Mouse (Mus musculus) CH12.LX (cell line): ENCODE results near the gene Gm17482. TPM values are rescaled to one million over a fixed set of nuclear protein-coding genes. Genes with fewer than 3 reads are reported as not detected.

Experiments used
- DNase-seq: peaks from one replicate; pipeline ENCODE4 v3.0.0-alpha.2; 2013; ENCODE audit errors: extremely low read depth
- H3K27ac ChIP-seq: 2 replicates; pipeline ENCODE4 v1.5.1; 2012; ENCODE audit warnings: low read depth, mild to moderate bottlenecking, control low read depth, moderate library complexity; ENCODE audit not compliant: insufficient read depth
- H3K27me3 ChIP-seq: replicated peaks from 2 replicates; pipeline ENCODE3; 2012; ENCODE audit warnings: inconsistent platforms
- H3K36me3 ChIP-seq, 2 experiments: replicated peaks in 1 of 2; 2 replicates each; pipeline versions ENCODE3 to v1.6.1; 2012; ENCODE audit warnings: inconsistent platforms in 1 of 2, low read length in 1 of 2, mild to moderate bottlenecking in 1 of 2, mixed read lengths in 1 of 2, moderate library complexity in 1 of 2; ENCODE audit not compliant: control insufficient read depth in 1 of 2, insufficient read depth in 1 of 2
- H3K4me1 ChIP-seq, 2 experiments: 2 replicates each; pipeline ENCODE4 v1.6.1; 2012; ENCODE audit warnings: inconsistent platforms in 1 of 2, moderate library complexity in 1 of 2; ENCODE audit not compliant: insufficient read depth in 2 of 2, control insufficient read depth in 1 of 2
- H3K4me2 ChIP-seq: 2 replicates; pipeline ENCODE4 v1.6.1; 2012; ENCODE audit warnings: low read depth, mild to moderate bottlenecking, control low read depth; ENCODE audit not compliant: poor library complexity, insufficient read depth, severe bottlenecking
- H3K4me3 ChIP-seq, 3 experiments: fragments of 150-350 bp in 1 of 3; sonication (generic) in 1 of 3; replicated peaks in 1 of 3; 2 replicates each; pipeline versions ENCODE3 to v1.5.1; 2011 to 2012; ENCODE audit warnings: low read depth in 2 of 3, low read length in 2 of 3, mild to moderate bottlenecking in 2 of 3, moderate library complexity in 2 of 3, control low read depth in 1 of 3, improper control_type of control experiment in 1 of 3, inconsistent platforms in 1 of 3, mixed read lengths in 1 of 3; ENCODE audit not compliant: poor library complexity in 1 of 3
- H3K79me2 ChIP-seq: replicated peaks from 2 replicates; pipeline ENCODE4 v1.6.1; 2012; ENCODE audit warnings: mild to moderate bottlenecking, moderate library complexity; ENCODE audit not compliant: control insufficient read depth, poor library complexity, insufficient read depth, severe bottlenecking; ENCODE audit errors: extremely low read depth
- H3K9ac ChIP-seq: 2 replicates; pipeline ENCODE4 v1.6.1; 2012; ENCODE audit warnings: low read depth, mild to moderate bottlenecking, control low read depth, moderate library complexity; ENCODE audit not compliant: insufficient read depth
- H3K9me3 ChIP-seq: replicated peaks from 2 replicates; pipeline ENCODE3; 2012; ENCODE audit warnings: low read length, inconsistent platforms, mixed read lengths
- BHLHE40 ChIP-seq: IDR thresholded peaks from 2 replicates; pipeline ENCODE4 v1.6.1; 2011; ENCODE audit warnings: mild to moderate bottlenecking, low read depth, low read length, improper control_type of control experiment
- CHD1 ChIP-seq: IDR thresholded peaks from 2 replicates; pipeline ENCODE4 v1.6.1; 2012; ENCODE audit warnings: low read depth, low read length, improper control_type of control experiment, inconsistent platforms
- CHD2 ChIP-seq: IDR thresholded peaks from 2 replicates; pipeline ENCODE4 v1.6.1; 2011; ENCODE audit warnings: low read length, improper control_type of control experiment
- E2F4 ChIP-seq: IDR thresholded peaks from 2 replicates; pipeline ENCODE4 v1.6.1; 2011; ENCODE audit warnings: low read depth, low read length, improper control_type of control experiment; ENCODE audit not compliant: insufficient replicate concordance
- ELF1 ChIP-seq: IDR thresholded peaks from 2 replicates; pipeline ENCODE4 v1.6.1; 2014; ENCODE audit warnings: low read depth, mild to moderate bottlenecking, inconsistent platforms, low read length, improper control_type of control experiment
- EP300 ChIP-seq: IDR thresholded peaks from 2 replicates; pipeline ENCODE4 v1.6.1; 2011; ENCODE audit warnings: low read length, improper control_type of control experiment
- ETS1 ChIP-seq: conservative IDR thresholded peaks from 2 replicates; pipeline ENCODE4 v1.6.1; 2012; ENCODE audit warnings: low read depth, mild to moderate bottlenecking, inconsistent platforms, low read length, improper control_type of control experiment, moderate library complexity
- HCFC1 ChIP-seq: IDR thresholded peaks from 2 replicates; pipeline ENCODE4 v1.6.1; 2012; ENCODE audit warnings: low read depth, mild to moderate bottlenecking, inconsistent platforms, low read length, improper control_type of control experiment
- JUN ChIP-seq: IDR thresholded peaks from 2 replicates; pipeline ENCODE4 v1.6.1; 2011; ENCODE audit warnings: low read depth, mild to moderate bottlenecking, low read length, improper control_type of control experiment, moderate library complexity; ENCODE audit not compliant: insufficient read depth
- JUND ChIP-seq: conservative IDR thresholded peaks from 2 replicates; pipeline ENCODE4 v1.6.1; 2011; ENCODE audit warnings: low read depth, low read length, improper control_type of control experiment
- MAFK ChIP-seq: IDR thresholded peaks from 2 replicates; pipeline ENCODE4 v1.6.1; 2011; ENCODE audit warnings: low read length, improper control_type of control experiment; ENCODE audit not compliant: insufficient replicate concordance
- MEF2A ChIP-seq: IDR thresholded peaks from 2 replicates; pipeline ENCODE4 v1.6.1; 2014; ENCODE audit warnings: low read depth, mild to moderate bottlenecking, inconsistent platforms, low read length, improper control_type of control experiment, borderline replicate concordance
- MYC ChIP-seq: IDR thresholded peaks from 2 replicates; pipeline ENCODE4 v1.6.1; 2011; ENCODE audit warnings: low read depth, mild to moderate bottlenecking, improper control_type of control experiment, low read length
- NELFE ChIP-seq: IDR thresholded peaks from 2 replicates; pipeline ENCODE4 v1.6.1; 2011; ENCODE audit warnings: low read depth, low read length, improper control_type of control experiment
- NRF1 ChIP-seq: IDR thresholded peaks from 2 replicates; pipeline ENCODE4 v1.6.1; 2014; ENCODE audit warnings: low read depth, mild to moderate bottlenecking, inconsistent platforms, low read length, improper control_type of control experiment, moderate library complexity
- PAX5 ChIP-seq: IDR thresholded peaks from 2 replicates; pipeline ENCODE4 v1.6.1; 2012; ENCODE audit warnings: low read length, inconsistent platforms, mixed read lengths
- POLR2A ChIP-seq: IDR thresholded peaks from 2 replicates; pipeline ENCODE4 v1.6.1; 2011; ENCODE audit warnings: low read depth, mild to moderate bottlenecking, improper control_type of control experiment, low read length
- POLR2AphosphoS2 ChIP-seq: IDR thresholded peaks from 2 replicates; pipeline ENCODE4 v1.6.1; 2011; ENCODE audit warnings: low read depth, low read length, improper control_type of control experiment
- RAD21 ChIP-seq: IDR thresholded peaks from 2 replicates; pipeline ENCODE4 v1.6.1; 2011; ENCODE audit warnings: low read depth, mild to moderate bottlenecking, low read length, improper control_type of control experiment, moderate library complexity
- TBP ChIP-seq: conservative IDR thresholded peaks from 2 replicates; pipeline ENCODE4 v1.6.1; 2011; ENCODE audit warnings: low read depth, low read length, improper control_type of control experiment
- TCF12 ChIP-seq: IDR thresholded peaks from 2 replicates; pipeline ENCODE4 v1.6.1; 2014; ENCODE audit warnings: low read depth, mild to moderate bottlenecking, inconsistent platforms, low read length, improper control_type of control experiment
- UBTF ChIP-seq: IDR thresholded peaks from 2 replicates; pipeline ENCODE4 v1.6.1; 2012; ENCODE audit warnings: low read depth, mild to moderate bottlenecking, inconsistent platforms, low read length, improper control_type of control experiment, moderate library complexity
- ZC3H11A ChIP-seq: IDR thresholded peaks from 2 replicates; pipeline ENCODE4 v1.6.1; 2012; ENCODE audit warnings: low read depth, mild to moderate bottlenecking, inconsistent platforms, low read length, improper control_type of control experiment
- ZKSCAN1 ChIP-seq: IDR thresholded peaks from 2 replicates; pipeline ENCODE4 v1.6.1; 2012; ENCODE audit warnings: low read depth, inconsistent platforms, low read length, improper control_type of control experiment, borderline replicate concordance
- ZMIZ1 ChIP-seq: IDR thresholded peaks from 2 replicates; pipeline ENCODE4 v1.6.1; 2012; ENCODE audit warnings: low read depth, mild to moderate bottlenecking, inconsistent platforms, low read length, improper control_type of control experiment
- dilution Hi-C: fragments of 300-500 bp; cut with MboI; formaldehyde crosslinking; loops from 2 replicates; pipeline ENCODE4 v1.14.3; 2020; ENCODE audit warnings: low sequenced_read_pairs; ENCODE audit not compliant: extremely low pct_unique_long_range_greater_than_20kb, extremely low pct_ligation_motif_present
- in situ Hi-C: fragments of 300-500 bp; cut with MboI; formaldehyde crosslinking; loops from 3 replicates; pipeline ENCODE4 v1.14.3; 2019; ENCODE audit warnings: low sequenced_read_pairs, low pct_ligation_motif_present, low pct_unique_long_range_greater_than_20kb, mixed read lengths
- polyA plus RNA-seq: library from polyadenylated mRNA; unstranded; fragments of >175 nt; gene quantifications from 2 replicates; pipeline ENCODE4 v1.2.1, GENCODE M21; 2012; ENCODE audit warnings: low read depth; ENCODE audit not compliant: insufficient read length
- total RNA-seq, 2 experiments: library from RNA; depleted of rRNA; stranded (reverse); fragments of 300-350 nt in 1 of 2; fragments of >200 nt in 1 of 2; gene quantifications; 2 replicates each; pipeline ENCODE4 v1.2.3; 2012 to 2014

The Gm17482 gene
- total and polyA plus RNA-seq, 3 experiments = not detected

DNA sequence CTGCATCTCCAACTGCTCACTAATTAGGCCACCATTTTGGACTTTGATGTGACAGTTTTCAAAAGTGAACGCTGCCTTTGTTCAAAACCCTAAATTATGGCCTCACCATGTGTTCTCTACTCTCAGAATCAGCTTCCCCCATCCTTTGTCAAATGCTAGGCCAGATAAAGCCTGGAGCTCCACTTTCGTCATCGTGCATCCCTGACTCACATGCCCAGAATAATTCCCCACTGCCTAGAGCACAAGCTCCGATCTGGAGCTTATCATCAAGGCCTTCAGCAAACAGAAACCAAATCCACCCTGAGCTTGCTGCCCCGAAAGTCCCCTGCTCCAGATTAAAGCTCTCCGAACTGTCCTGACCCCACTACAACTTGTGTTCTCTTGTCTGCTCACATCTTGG is 65.5 kb downstream of the Gm17482 start:
- no peaks in the 10 kb centered on the region for H3K36me3 ChIP-seq
- in situ Hi-C loops (no loop called here), dilution Hi-C loops (no loop called here)
- H3K9ac ChIP-seq = no peak overlapping the region
- H3K27ac ChIP-seq = no peak overlapping the region
- H3K4me2 ChIP-seq = no peak overlapping the region
- H3K9me3 ChIP-seq = no peaks in the 10 kb centered on the region
- TF ChIP-seq E2F4 (no peak), MEF2A (no peak), POLR2A (no peak), POLR2AphosphoS2 (no peak), TCF12 (no peak), MYC (no peak), ETS1 (no peak), EP300 (no peak), ELF1 (no peak), ZKSCAN1 (no peak), CHD2 (no peak), HCFC1 (no peak)
- no peak overlapping the region for H3K4me3 ChIP-seq
- no peaks in the 10 kb centered on the region for H3K79me2 ChIP-seq
- DNase-seq = no peak
- peaks cover 5 to 35% of the 10 kb centered on the region in 2 experiments for H3K4me1 ChIP-seq
- H3K27me3 ChIP-seq = no peaks in the 10 kb centered on the region

DNA sequence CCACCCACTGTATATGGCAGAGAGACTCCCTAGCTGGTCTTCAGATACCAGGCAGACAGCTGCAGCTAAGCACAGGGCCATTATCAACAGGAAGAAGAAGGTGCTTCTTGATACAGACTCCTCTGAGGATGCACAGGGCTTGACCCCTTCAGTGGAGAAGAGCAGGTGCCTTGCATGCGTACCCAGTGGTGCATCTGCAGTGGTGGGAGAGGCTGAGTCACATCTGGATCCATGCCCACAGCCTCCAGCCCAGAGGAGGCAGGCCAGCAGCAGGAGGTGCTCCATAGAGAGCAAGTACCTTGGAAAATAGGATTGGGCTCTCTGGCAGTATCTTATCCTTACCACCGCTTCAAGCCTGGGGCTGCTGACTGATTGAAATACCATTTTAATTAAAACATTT is 66.7 kb downstream of the Gm17482 start:
- H3K4me3 ChIP-seq = no peak overlapping the region
- no peak for TF ChIP-seq BHLHE40
- TF ChIP-seq NRF1 = no peak
- TF ChIP-seq ETS1 = no peak
- no peak for TF ChIP-seq ZC3H11A
- no peak for TF ChIP-seq CHD2
- no peak for TF ChIP-seq JUN
- TF ChIP-seq E2F4 = no peak
- TF ChIP-seq CHD1 = no peak
- TF ChIP-seq TBP = no peak
- no peak for TF ChIP-seq HCFC1
- no peak for TF ChIP-seq UBTF
- no peak for TF ChIP-seq ZMIZ1
- no peak for TF ChIP-seq NELFE
- no peak for TF ChIP-seq JUND
- TF ChIP-seq RAD21 = no peak
- TF ChIP-seq MAFK = no peak
- TF ChIP-seq MEF2A = no peak
- no peak for TF ChIP-seq PAX5
- peaks cover 3% of the 10 kb centered on the region for H3K9me3 ChIP-seq
- H3K27ac ChIP-seq = no peak overlapping the region
- no peak overlapping the region for H3K9ac ChIP-seq
- in situ Hi-C loops (no loop called here), dilution Hi-C loops (no loop called here)
- H3K4me1 ChIP-seq = peaks cover 5 to 23% of the 10 kb centered on the region in 2 experiments
- no peaks in the 10 kb centered on the region for H3K36me3 ChIP-seq
- H3K79me2 ChIP-seq = no peaks in the 10 kb centered on the region
- no peak for DNase-seq
- H3K4me2 ChIP-seq = no peak overlapping the region
- no peaks in the 10 kb centered on the region for H3K27me3 ChIP-seq
